Comparison of ENCODE assay signal across 16 mouse cellular contexts in genomic region chr14:23052833-23053592, GRCm38 (mm10).
A peak's percentile ranks its signal among the peaks of the same experiment; 100 is the strongest.
DNase-seq lines count a peak whose midpoint lies in the region; ATAC-seq and TF ChIP-seq lines count a peak whose summit lies in the region.
"Had no signal": no experiment of that assay in that cellular context is flagged by ENCODE, and none has a peak within 500 bp of the region (broad histone marks: within the 10 kb centered on the region; RNA-seq: fewer than 3 reads in every experiment).

No protein-coding gene starts in this region.

- H3K4me1 ChIP-seq in limb, embryonic 15.5 days = 0 out of 2 replicates have a peak, but pooled peaks cover 4% of the 10 kb centered on the region
- H3K4me1 ChIP-seq in limb, embryonic 10.5 days = peaks cover 20% of the 10 kb centered on the region
- no peaks in the 10 kb centered on the region for H3K4me1 ChIP-seq in hindbrain, postnatal 0 days (ENCODE audit: insufficient read depth, low read length)
- H3K4me1 ChIP-seq: intestine, embryonic 15.5 days; stomach, embryonic 15.5 days had no signal

- peak; percentile 8 for DNase-seq in embryo, embryonic 10 days (ENCODE audit: low spot score)
- no peak for DNase-seq in embryo, embryonic 11 days
- DNase-seq in limb, embryonic 10.5 days (ENCODE audit: low spot score) = no peak
- DNase-seq in brain, embryonic 18.5 days (ENCODE audit: low read depth, low spot score) = peak; percentile 4
- DNase-seq in hindbrain, postnatal 0 days (ENCODE audit: low spot score) = peak; percentile 34
- no peak for DNase-seq in frontal cortex, postnatal 14 days (ENCODE audit: low spot score in 2 of 2)
- DNase-seq: B cell, adult 2 months; gastrocnemius, postnatal 36 days; kidney, postnatal 10 days; thymus, postnatal 4 days had no signal

- no peak overlapping the region for H3K4me2 ChIP-seq in limb, embryonic 15.5 days
- H3K4me2 ChIP-seq in hindbrain, postnatal 0 days (ENCODE audit: low read depth, low read length) = no peak overlapping the region
- H3K4me2 ChIP-seq: intestine, embryonic 15.5 days; liver, embryonic 11.5 days; midbrain, embryonic 12.5 days; stomach, embryonic 15.5 days had no signal

- H3K9me3 ChIP-seq in limb, embryonic 15.5 days = no peaks in the 10 kb centered on the region
- no peaks in the 10 kb centered on the region for H3K9me3 ChIP-seq in limb, embryonic 10.5 days (replicated peaks)
- H3K9me3 ChIP-seq in hindbrain, postnatal 0 days (ENCODE audit: low read length) = no peaks in the 10 kb centered on the region
- H3K9me3 ChIP-seq: intestine, embryonic 15.5 days; midbrain, embryonic 12.5 days; stomach, embryonic 15.5 days had no signal

- no peak for ATAC-seq in limb, embryonic 15.5 days (ENCODE audit: insufficient number of reproducible peaks, low FRiP score, low TSS enrichment, low read depth)
- ATAC-seq in hindbrain, postnatal 0 days = peak; percentile 84
- ATAC-seq in erythroblast, adult 5-6 weeks (replicated peaks; ENCODE audit: low FRiP score, poor library complexity, severe bottlenecking) = no peak
- ATAC-seq: intestine, embryonic 15.5 days had no signal

- H3K27me3 ChIP-seq in limb, embryonic 15.5 days = no peaks in the 10 kb centered on the region
- peaks cover 10% of the 10 kb centered on the region; the same call in 1 of the 2 replicates for H3K27me3 ChIP-seq in limb, embryonic 10.5 days (ENCODE audit: low read depth, poor library complexity, severe bottlenecking)
- H3K27me3 ChIP-seq in hindbrain, postnatal 0 days (ENCODE audit: insufficient read depth, low read length) = no peaks in the 10 kb centered on the region
- H3K27me3 ChIP-seq: intestine, embryonic 15.5 days; midbrain, embryonic 12.5 days; stomach, embryonic 15.5 days had no signal

- no peak overlapping the region for H3K4me3 ChIP-seq in limb, embryonic 15.5 days
- no peak overlapping the region for H3K4me3 ChIP-seq in limb, embryonic 10.5 days
- no peak overlapping the region for H3K4me3 ChIP-seq in hindbrain, postnatal 0 days (ENCODE audit: low read length)
- H3K4me3 ChIP-seq: intestine, embryonic 15.5 days; midbrain, embryonic 12.5 days; stomach, embryonic 15.5 days had no signal

- H3K36me3 ChIP-seq in limb, embryonic 15.5 days = no peaks in the 10 kb centered on the region
- H3K36me3 ChIP-seq in limb, embryonic 10.5 days = no peaks in the 10 kb centered on the region
- H3K36me3 ChIP-seq in hindbrain, postnatal 0 days (ENCODE audit: insufficient read depth, low read length) = no peaks in the 10 kb centered on the region
- H3K36me3 ChIP-seq: intestine, embryonic 15.5 days; midbrain, embryonic 12.5 days; stomach, embryonic 15.5 days had no signal

- H3K9ac ChIP-seq in limb, embryonic 15.5 days = no peak overlapping the region
- H3K9ac ChIP-seq in hindbrain, postnatal 0 days (replicated peaks; ENCODE audit: low read length) = no peak overlapping the region
- H3K9ac ChIP-seq: intestine, embryonic 15.5 days; midbrain, embryonic 12.5 days; stomach, embryonic 15.5 days had no signal

- WGBS in limb, embryonic 15.5 days = 59% methylated on average over 11 of the region's 11 CpGs
- 79% methylated on average over 11 of the region's 11 CpGs for WGBS in limb, embryonic 10.5 days
- 38% methylated on average over 11 of the region's 11 CpGs for WGBS in hindbrain, postnatal 0 days

- TF ChIP-seq CTCF in hindbrain, postnatal 0 days (IDR thresholded peaks at IDR 0.05; ENCODE audit: low read depth) = no peak

- 0 out of 2 replicates have a peak overlapping the region, but pooled peaks have one; percentile 27 for H3K27ac ChIP-seq in limb, embryonic 15.5 days
- H3K27ac ChIP-seq in limb, embryonic 10.5 days = no peak overlapping the region
- H3K27ac ChIP-seq in hindbrain, postnatal 0 days = peak overlapping the region; percentile 32; the same call in 1 of the 2 replicates
- H3K27ac ChIP-seq: intestine, embryonic 15.5 days; midbrain, embryonic 12.5 days; stomach, embryonic 15.5 days had no signal

Comparison
In these comparisons a context has a peak if more than half of its experiments do, and no peak if none do; other contexts are left out.
1. DNase-seq: peak in embryo, embryonic 10 days (single experiment), brain, embryonic 18.5 days (single experiment) and hindbrain, postnatal 0 days (single experiment); none in embryo, embryonic 11 days (single experiment), limb, embryonic 10.5 days (single experiment) and frontal cortex, postnatal 14 days (0 of 2).